Mouse (Mus musculus) limb, embryonic 12.5 days (tissue): ENCODE results near the gene Prkce. TPM values are rescaled to one million over a fixed set of nuclear protein-coding genes. Genes with fewer than 3 reads are reported as not detected.

Experiments used
- ATAC-seq: fragments of 200-750 bp; cut with Nextera tagmentation; 2 replicates; pipeline ENCODE4 v1.8.0; 2017; ENCODE audit warnings: low read depth, moderate TSS enrichment; ENCODE audit not compliant: insufficient number of reproducible peaks, insufficient read depth, low FRiP score, low TSS enrichment
- H3K27ac ChIP-seq: fragments of 300-500 bp; sonication (generic); 2 replicates; pipeline ENCODE4 v1.5.1; 2016; ENCODE audit warnings: mild to moderate bottlenecking, moderate library complexity
- H3K27me3 ChIP-seq: fragments of 300-500 bp; sonication (generic); 2 replicates; pipeline ENCODE4 v1.6.1; 2016; ENCODE audit warnings: mild to moderate bottlenecking, moderate library complexity
- H3K36me3 ChIP-seq: fragments of 300-500 bp; sonication (generic); 2 replicates; pipeline ENCODE4 v1.6.1; 2016; ENCODE audit warnings: mild to moderate bottlenecking, moderate library complexity
- H3K4me1 ChIP-seq: fragments of 300-500 bp; sonication (generic); replicated peaks from 2 replicates; pipeline ENCODE4 v1.6.1; 2016
- H3K4me2 ChIP-seq: fragments of 300-500 bp; sonication (generic); 2 replicates; pipeline ENCODE4 v1.6.1; 2016; ENCODE audit warnings: mild to moderate bottlenecking, moderate library complexity
- H3K4me3 ChIP-seq: fragments of 300-500 bp; sonication (generic); replicated peaks from 2 replicates; pipeline ENCODE4 v1.5.1; 2016; ENCODE audit warnings: mild to moderate bottlenecking
- H3K9ac ChIP-seq: fragments of 300-500 bp; sonication (generic); replicated peaks from 2 replicates; pipeline ENCODE4 v1.6.1; 2016; ENCODE audit warnings: mild to moderate bottlenecking, moderate library complexity
- H3K9me3 ChIP-seq: fragments of 300-500 bp; sonication (generic); 2 replicates; pipeline ENCODE4 v1.6.1; 2016; ENCODE audit warnings: mild to moderate bottlenecking, moderate library complexity
- WGBS: fragments of 180-500 bp; shearing (Covaris S2); methylation state at CpG from one replicate; pipeline ENCODE4 v1.1.7; 2016; 5-methylcytosine and 5-hydroxymethylcytosine counted together
- polyA plus RNA-seq: library from polyadenylated mRNA; unstranded; fragments of >200 nt; fragmentation: Nextera tagmentation; extraction: Ambion mirVana; gene quantifications from 2 replicates; pipeline ENCODE4 v1.2.1, GENCODE M21; 2016

The Prkce gene
- polyA plus RNA-seq, 1 experiment from 2014 or later, result 7.7 TPM

GRCm38 (mm10) chr17:86415989-86416388, 248.4 kb downstream of the Prkce start:
- no peaks in the 10 kb centered on the region for H3K36me3 ChIP-seq
- no peaks in the 10 kb centered on the region for H3K27me3 ChIP-seq
- no peak overlapping the region for H3K9ac ChIP-seq
- H3K27ac ChIP-seq, result no peak overlapping the region
- peaks cover 4% of the 10 kb centered on the region; the same call in 1 of the 2 replicates for H3K9me3 ChIP-seq
- peaks cover 15% of the 10 kb centered on the region; the same call in 1 of the 2 replicates for H3K4me1 ChIP-seq
- ATAC-seq, result no peak
- WGBS, result 86% methylated on average over 7 of the region's 7 CpGs
- no peak overlapping the region for H3K4me2 ChIP-seq
- no peak overlapping the region for H3K4me3 ChIP-seq

GRCm38 (mm10) chr17:86418334-86418733, 250.7 kb downstream of the Prkce start:
- H3K4me1 ChIP-seq, result no peaks in the 10 kb centered on the region
- H3K36me3 ChIP-seq, result no peaks in the 10 kb centered on the region
- peaks cover 4% of the 10 kb centered on the region; the same call in 1 of the 2 replicates for H3K9me3 ChIP-seq
- WGBS, result 84% methylated on average over 17 of the region's 17 CpGs
- H3K4me2 ChIP-seq, result no peak overlapping the region
- no peaks in the 10 kb centered on the region for H3K27me3 ChIP-seq
- H3K4me3 ChIP-seq, result no peak overlapping the region
- no peak for ATAC-seq
- H3K9ac ChIP-seq, result no peak overlapping the region
- H3K27ac ChIP-seq, result no peak overlapping the region

GRCm38 (mm10) chr17:86419199-86419598, 251.6 kb downstream of the Prkce start:
- 72% methylated on average over 6 of the region's 6 CpGs for WGBS
- H3K27me3 ChIP-seq, result no peaks in the 10 kb centered on the region
- H3K4me3 ChIP-seq, result no peak overlapping the region
- H3K27ac ChIP-seq, result no peak overlapping the region
- no peak overlapping the region for H3K4me2 ChIP-seq
- H3K9ac ChIP-seq, result no peak overlapping the region
- H3K4me1 ChIP-seq, result no peaks in the 10 kb centered on the region
- no peak for ATAC-seq
- no peaks in the 10 kb centered on the region for H3K36me3 ChIP-seq
- peaks cover 4% of the 10 kb centered on the region; the same call in 1 of the 2 replicates for H3K9me3 ChIP-seq

GRCm38 (mm10) chr17:86420646-86421338, 253.2 kb downstream of the Prkce start:
- Histone ChIP-seq H3K36me3 (no peaks in the 10 kb centered on the region), H3K4me1 (no peaks in the 10 kb centered on the region), H3K4me3 (no peak overlapping the region), H3K27ac (no peak overlapping the region), H3K27me3 (no peaks in the 10 kb centered on the region), H3K4me2 (no peak overlapping the region), H3K9ac (no peak overlapping the region), H3K9me3 (peaks cover 7% of the 10 kb centered on the region; the same call in 1 of the 2 replicates)
- WGBS, result 86% methylated on average over 10 of the region's 10 CpGs
- no peak for ATAC-seq

- Histone ChIP-seq H3K9ac (no peak overlapping the region), H3K36me3 (no peaks in the 10 kb centered on the region), H3K4me2 (no peak overlapping the region), H3K9me3 (peaks cover 7% of the 10 kb centered on the region; the same call in 1 of the 2 replicates), H3K27me3 (no peaks in the 10 kb centered on the region), H3K4me1 (no peaks in the 10 kb centered on the region), H3K4me3 (no peak overlapping the region), H3K27ac (no peak overlapping the region)
- WGBS, result 91% methylated on average over 4 of the region's 4 CpGs
- ATAC-seq, result no peak
Measured at GRCm38 (mm10) chr17:86422023-86422422, 254.4 kb downstream of the Prkce start.

- Histone ChIP-seq H3K4me1 (no peaks in the 10 kb centered on the region), H3K36me3 (no peaks in the 10 kb centered on the region), H3K4me3 (no peak overlapping the region), H3K9ac (no peak overlapping the region), H3K27me3 (no peaks in the 10 kb centered on the region), H3K4me2 (no peak overlapping the region), H3K27ac (no peak overlapping the region), H3K9me3 (0 out of 2 replicates have a peak, but pooled peaks cover 3% of the 10 kb centered on the region)
- no peak for ATAC-seq
- 90% methylated on average over 6 of the region's 6 CpGs for WGBS
Measured at GRCm38 (mm10) chr17:86429877-86430276, 262.3 kb downstream of the Prkce start.

GRCm38 (mm10) chr17:86433117-86433516, 265.5 kb downstream of the Prkce start:
- Histone ChIP-seq H3K36me3 (no peaks in the 10 kb centered on the region), H3K4me1 (no peaks in the 10 kb centered on the region), H3K27ac (no peak overlapping the region), H3K4me2 (no peak overlapping the region), H3K9me3 (no peaks in the 10 kb centered on the region), H3K27me3 (no peaks in the 10 kb centered on the region), H3K9ac (no peak overlapping the region), H3K4me3 (no peak overlapping the region)
- no peak for ATAC-seq
- WGBS, result 87% methylated on average over 2 of the region's 2 CpGs

- no peaks in the 10 kb centered on the region for H3K36me3 ChIP-seq
- no peaks in the 10 kb centered on the region for H3K9me3 ChIP-seq
- WGBS, result 92% methylated on average over 11 of the region's 11 CpGs
- H3K9ac ChIP-seq, result no peak overlapping the region
- H3K4me3 ChIP-seq, result no peak overlapping the region
- H3K4me2 ChIP-seq, result no peak overlapping the region
- ATAC-seq, result no peak
- H3K4me1 ChIP-seq, result no peaks in the 10 kb centered on the region
- no peak overlapping the region for H3K27ac ChIP-seq
- H3K27me3 ChIP-seq, result no peaks in the 10 kb centered on the region
Measured at GRCm38 (mm10) chr17:86433813-86434212, 266.2 kb downstream of the Prkce start.

GRCm38 (mm10) chr17:86434781-86435180, 267.2 kb downstream of the Prkce start:
- H3K4me2 ChIP-seq, result no peak overlapping the region
- H3K9me3 ChIP-seq, result no peaks in the 10 kb centered on the region
- H3K4me3 ChIP-seq, result no peak overlapping the region
- ATAC-seq, result no peak
- H3K27me3 ChIP-seq, result no peaks in the 10 kb centered on the region
- no peaks in the 10 kb centered on the region for H3K4me1 ChIP-seq
- H3K36me3 ChIP-seq, result no peaks in the 10 kb centered on the region
- WGBS, result 67% methylated on average over 2 of the region's 2 CpGs
- H3K9ac ChIP-seq, result no peak overlapping the region
- no peak overlapping the region for H3K27ac ChIP-seq

GRCm38 (mm10) chr17:86435570-86435969, 268.0 kb downstream of the Prkce start:
- ATAC-seq, result no peak
- WGBS, result 95% methylated on average over 1 of the region's 1 CpGs
- Histone ChIP-seq H3K4me2 (no peak overlapping the region), H3K9ac (no peak overlapping the region), H3K9me3 (no peaks in the 10 kb centered on the region), H3K36me3 (no peaks in the 10 kb centered on the region), H3K27me3 (no peaks in the 10 kb centered on the region), H3K27ac (no peak overlapping the region), H3K4me1 (no peaks in the 10 kb centered on the region), H3K4me3 (no peak overlapping the region)

GRCm38 (mm10) chr17:86435984-86436383, 268.4 kb downstream of the Prkce start:
- Histone ChIP-seq H3K36me3 (no peaks in the 10 kb centered on the region), H3K9ac (no peak overlapping the region), H3K4me3 (no peak overlapping the region), H3K4me1 (no peaks in the 10 kb centered on the region), H3K27ac (no peak overlapping the region), H3K27me3 (no peaks in the 10 kb centered on the region), H3K9me3 (no peaks in the 10 kb centered on the region), H3K4me2 (no peak overlapping the region)
- 0 out of 2 replicates have a peak, but pooled peaks have one; percentile 52 for ATAC-seq
- 89% methylated on average over 2 of the region's 2 CpGs for WGBS
